Mouse (Mus musculus): ENCODE measurements around the gene Abcd3.

- TF ChIP-seq CTCF (IDR thresholded peaks at IDR 0.05; ENCODE audit: low read depth): no peak
- TF ChIP-seq EP300 (IDR thresholded peaks at IDR 0.05; ENCODE audit: low read depth): no peak
Observed at GRCm38 (mm10) chr3:121859142-121859541, 44.0 kb upstream of the Abcd3 start.

Data from liver, embryonic 14.5 days (tissue).